Mouse (Mus musculus) spleen, adult 2 months (tissue): ENCODE data around the gene Serpina16. TPM values are rescaled to one million over a fixed set of nuclear protein-coding genes. Genes with fewer than 3 reads are reported as not detected.
"Not testable (repeated sequence)": the region's sequence is repeated elsewhere in the genome, so short reads cannot be mapped to it uniquely, and the experiment has no call there.

ENCODE experiments used
- DNase-seq, 2 experiments: peaks; one replicate each; pipeline versions ENCODE4 v3.0.0 to v3.0.0-alpha.2; 2012 to 2021; ENCODE audit warnings: low spot score in 2 of 2, low read depth in 1 of 2
- H3K27ac ChIP-seq: fragments of 200-500 bp; 2 replicates; pipeline ENCODE4 v1.5.1; 2012; ENCODE audit warnings: low read length, inconsistent platforms; ENCODE audit not compliant: insufficient read depth
- H3K27me3 ChIP-seq: fragments of 200-500 bp; 2 replicates; pipeline ENCODE4 v1.6.1; 2012; ENCODE audit warnings: mild to moderate bottlenecking, moderate library complexity, low read length, inconsistent platforms; ENCODE audit not compliant: control insufficient read depth, insufficient read depth
- H3K36me3 ChIP-seq: fragments of 200-500 bp; 2 replicates; pipeline ENCODE4 v1.6.1; 2012; ENCODE audit warnings: mild to moderate bottlenecking, low read length, inconsistent platforms; ENCODE audit not compliant: control insufficient read depth, insufficient read depth
- H3K4me1 ChIP-seq: fragments of 200-500 bp; 2 replicates; pipeline ENCODE4 v1.6.1; 2011; ENCODE audit warnings: inconsistent platforms; ENCODE audit not compliant: control insufficient read depth, insufficient read depth, insufficient read length
- H3K4me3 ChIP-seq: fragments of 200-500 bp; 2 replicates; pipeline ENCODE4 v1.5.1; 2011; ENCODE audit warnings: mild to moderate bottlenecking, inconsistent platforms; ENCODE audit not compliant: insufficient read depth, insufficient read length; ENCODE audit errors: extremely low read depth
- CTCF ChIP-seq: fragments of 200-500 bp; IDR thresholded peaks from 2 replicates; pipeline ENCODE4 v1.5.1; 2011; ENCODE audit warnings: mild to moderate bottlenecking, inconsistent platforms; ENCODE audit not compliant: insufficient read depth, insufficient read length, insufficient replicate concordance; ENCODE audit errors: extremely low read depth
- POLR2A ChIP-seq: fragments of 200-500 bp; IDR thresholded peaks from 2 replicates; pipeline ENCODE4 v1.6.1; 2011; ENCODE audit warnings: low read depth, low read length, inconsistent platforms
- WGBS: fragments of 180-500 bp; shearing (Covaris S2); methylation state at CpG from one replicate; pipeline ENCODE4 v1.1.7; 2018; 5-methylcytosine and 5-hydroxymethylcytosine counted together
- polyA plus RNA-seq: library from polyadenylated mRNA; depleted of rRNA; stranded (reverse); fragments of >200 nt; gene quantifications from 2 replicates; pipeline ENCODE4 v1.2.3, GENCODE M21; 2012

Serpina16 gene
- polyA plus RNA-seq, 1 experiment: not detected

GRCm38 (mm10) chr12:103688221-103688814 lies 12.4 kb upstream of the Serpina16 start:
- no peak overlapping the region for H3K4me3 ChIP-seq
- H3K27ac ChIP-seq: no peak overlapping the region
- H3K4me1 ChIP-seq: no peaks in the 10 kb centered on the region
- no peaks in the 10 kb centered on the region for H3K36me3 ChIP-seq
- no peaks in the 10 kb centered on the region for H3K27me3 ChIP-seq
- TF ChIP-seq POLR2A (no peak), CTCF (no peak)
- 18% methylated on average over 3 of the region's 3 CpGs for WGBS
- DNase-seq: no peak

- WGBS: 75% methylated on average over 7 of the region's 7 CpGs
- Histone ChIP-seq H3K27me3 (no peaks in the 10 kb centered on the region), H3K36me3 (no peaks in the 10 kb centered on the region), H3K4me3 (no peak overlapping the region), H3K27ac (no peak overlapping the region), H3K4me1 (no peaks in the 10 kb centered on the region)
- DNase-seq: no peak
- TF ChIP-seq POLR2A (no peak), CTCF (no peak)
Measured at GRCm38 (mm10) chr12:103687021-103687420, 11.1 kb upstream of the Serpina16 start.

GRCm38 (mm10) chr12:103686050-103686449 lies 10.1 kb upstream of the Serpina16 start:
- H3K27me3 ChIP-seq: no peaks in the 10 kb centered on the region
- WGBS: 78% methylated on average over 3 of the region's 3 CpGs
- no peaks in the 10 kb centered on the region for H3K4me1 ChIP-seq
- no peak for TF ChIP-seq POLR2A
- TF ChIP-seq CTCF: no peak
- H3K36me3 ChIP-seq: no peaks in the 10 kb centered on the region
- no peak for DNase-seq
- no peak overlapping the region for H3K27ac ChIP-seq
- no peak overlapping the region for H3K4me3 ChIP-seq

- H3K36me3 ChIP-seq: no peaks in the 10 kb centered on the region
- H3K4me3 ChIP-seq: no peak overlapping the region
- no peaks in the 10 kb centered on the region for H3K4me1 ChIP-seq
- TF ChIP-seq POLR2A: no peak
- no peak for TF ChIP-seq CTCF
- WGBS: 54% methylated on average over 3 of the region's 3 CpGs
- DNase-seq: no peak
- no peak overlapping the region for H3K27ac ChIP-seq
- no peaks in the 10 kb centered on the region for H3K27me3 ChIP-seq
Measured at GRCm38 (mm10) chr12:103685386-103685785, 9.4 kb upstream of the Serpina16 start.

GRCm38 (mm10) chr12:103683775-103684174 lies 7.8 kb upstream of the Serpina16 start:
- 59% methylated on average over 4 of the region's 4 CpGs for WGBS
- Histone ChIP-seq H3K27ac (no peak overlapping the region), H3K27me3 (no peaks in the 10 kb centered on the region), H3K4me1 (no peaks in the 10 kb centered on the region), H3K4me3 (no peak overlapping the region), H3K36me3 (no peaks in the 10 kb centered on the region)
- DNase-seq: no peak
- no peak for TF ChIP-seq CTCF
- TF ChIP-seq POLR2A: no peak

- no peak for TF ChIP-seq CTCF
- no peak for TF ChIP-seq POLR2A
- no peak overlapping the region for H3K27ac ChIP-seq
- no peak for DNase-seq
- no peaks in the 10 kb centered on the region for H3K36me3 ChIP-seq
- WGBS: 75% methylated on average over 2 of the region's 2 CpGs
- no peaks in the 10 kb centered on the region for H3K27me3 ChIP-seq
- H3K4me1 ChIP-seq: no peaks in the 10 kb centered on the region
- H3K4me3 ChIP-seq: no peak overlapping the region
Measured at GRCm38 (mm10) chr12:103681739-103682138, 5.8 kb upstream of the Serpina16 start.

- H3K4me1 ChIP-seq: no peaks in the 10 kb centered on the region
- H3K27me3 ChIP-seq: no peaks in the 10 kb centered on the region
- H3K27ac ChIP-seq: no peak overlapping the region
- 82% methylated on average over 2 of the region's 2 CpGs for WGBS
- DNase-seq: no peak
- no peaks in the 10 kb centered on the region for H3K36me3 ChIP-seq
- H3K4me3 ChIP-seq: no peak overlapping the region
- TF ChIP-seq POLR2A: no peak
- TF ChIP-seq CTCF: no peak
Measured at GRCm38 (mm10) chr12:103681169-103681568, 5.2 kb upstream of the Serpina16 start.

- WGBS: 91% methylated on average over 1 of the region's 1 CpGs
- H3K4me1 ChIP-seq, H3K36me3 ChIP-seq, H3K27ac ChIP-seq, DNase-seq, H3K27me3 ChIP-seq, H3K4me3 ChIP-seq: not testable (repeated sequence)
Measured at GRCm38 (mm10) chr12:103679853-103680252, 3.9 kb upstream of the Serpina16 start.
